Mouse (Mus musculus): ENCODE data around the gene Tbc1d32.

DNA sequence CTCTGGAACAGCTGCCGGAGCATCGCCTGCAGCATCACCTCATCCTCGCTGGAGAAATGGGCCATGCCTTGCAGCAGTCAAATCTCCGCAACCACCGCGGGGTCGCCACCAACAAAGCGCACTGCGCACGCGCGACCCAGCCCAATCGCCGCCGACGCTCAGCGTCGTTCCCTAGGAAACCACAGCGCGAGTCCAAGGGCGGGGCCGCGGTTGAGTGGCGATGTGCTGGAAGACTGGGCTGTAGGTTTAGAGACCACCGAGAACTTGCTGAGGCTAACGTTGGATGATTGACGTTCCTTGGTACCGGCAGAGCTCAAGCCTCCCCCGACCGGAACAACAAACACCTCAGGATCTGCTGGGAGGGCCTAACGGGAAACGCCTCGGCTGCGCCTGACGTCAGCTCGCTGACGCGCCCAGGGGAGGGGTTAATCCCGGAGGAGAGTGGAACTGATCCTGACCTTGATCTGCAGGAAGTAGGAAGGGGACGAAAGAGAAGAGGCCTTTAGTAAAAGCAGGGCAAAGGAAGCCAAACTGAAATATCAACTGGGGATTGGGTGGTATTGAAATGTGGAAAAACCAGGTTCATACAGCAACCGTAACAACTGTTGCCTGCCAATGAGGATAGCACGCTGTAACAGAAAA, at the start of gene Tbc1d32:
- TF ChIP-seq CTCF (IDR thresholded peaks at IDR 0.05; ENCODE audit: low read depth, low read length) (no peak), POLR2A (IDR thresholded peaks at IDR 0.05; ENCODE audit: borderline replicate concordance, low read depth, low read length) (no peak)
